In genomic region chr2:91958701-91959457, GRCm38 (mm10) we compare ENCODE assay signal across 8 mouse cellular contexts. TPM values are rescaled to one million over a fixed set of nuclear protein-coding genes. Genes with fewer than 3 reads are reported as not detected.
A peak's percentile ranks its signal among the peaks of the same experiment; 100 is the strongest.
DNase-seq lines count a peak whose midpoint lies in the region; ATAC-seq and TF ChIP-seq lines count a peak whose summit lies in the region.

No protein-coding gene starts in this region.

- no peak for ATAC-seq in neural tube, embryonic 15.5 days (ENCODE audit: low FRiP score)
- peak; percentile 40; the same call in 1 of the 2 replicates for ATAC-seq in common myeloid progenitor, adult 5-6 weeks (replicated peaks; ENCODE audit: low read depth, poor library complexity, severe bottlenecking)
- no peak for ATAC-seq in hindbrain, embryonic 13.5 days (ENCODE audit: low FRiP score)
- ATAC-seq in stomach, embryonic 15.5 days (ENCODE audit: insufficient read depth, low FRiP score, low read depth) = no peak

- H3K9me3 ChIP-seq in neural tube, embryonic 15.5 days (replicated peaks) = no peaks in the 10 kb centered on the region
- no peaks in the 10 kb centered on the region for H3K9me3 ChIP-seq in hindbrain, embryonic 13.5 days
- H3K9me3 ChIP-seq in stomach, embryonic 15.5 days = no peaks in the 10 kb centered on the region

- WGBS in neural tube, embryonic 15.5 days = 49% methylated on average over 10 of the region's 10 CpGs
- 53% methylated on average over 10 of the region's 10 CpGs for WGBS in hindbrain, embryonic 13.5 days
- WGBS in lung, adult 2 months = 48% methylated on average over 10 of the region's 10 CpGs
- 43% methylated on average over 10 of the region's 10 CpGs for WGBS in stomach, embryonic 15.5 days

- H3K4me1 ChIP-seq in neural tube, embryonic 15.5 days = peaks cover 66% of the 10 kb centered on the region
- H3K4me1 ChIP-seq in hindbrain, embryonic 13.5 days (replicated peaks) = peaks cover 72% of the 10 kb centered on the region
- H3K4me1 ChIP-seq in lung, adult 2 months (ENCODE audit: control insufficient read depth, insufficient read depth, low read length) = peaks cover 40% of the 10 kb centered on the region
- H3K4me1 ChIP-seq in stomach, embryonic 15.5 days = peaks cover 65% of the 10 kb centered on the region

- H3K27me3 ChIP-seq in neural tube, embryonic 15.5 days (replicated peaks) = no peaks in the 10 kb centered on the region
- H3K27me3 ChIP-seq in hindbrain, embryonic 13.5 days = no peaks in the 10 kb centered on the region
- no peaks in the 10 kb centered on the region for H3K27me3 ChIP-seq in stomach, embryonic 15.5 days (replicated peaks)

- peak; percentile 62 to 86 for DNase-seq in adrenal gland, adult (ENCODE audit: inconsistent age in 2 of 2, low spot score in 1 of 2)
- no peak for DNase-seq in adrenal gland, adult 8-10 months
- DNase-seq in neural tube, embryonic 10.5 days (ENCODE audit: extremely low spot score, low spot score) = peak; percentile 57
- DNase-seq in lung, adult 2 months = peak; percentile 59

- peak; percentile 78 for TF ChIP-seq CTCF in lung, adult 2 months (IDR thresholded peaks at IDR 0.05; ENCODE audit: insufficient read depth, low read length)

- no peak for TF ChIP-seq POLR2A in lung, adult 2 months (IDR thresholded peaks at IDR 0.05; ENCODE audit: borderline replicate concordance, extremely low read depth, low read depth, low read length)

- H3K9ac ChIP-seq in neural tube, embryonic 15.5 days (replicated peaks) = no peak overlapping the region
- no peak overlapping the region for H3K9ac ChIP-seq in hindbrain, embryonic 13.5 days
- H3K9ac ChIP-seq in stomach, embryonic 15.5 days = no peak overlapping the region

- H3K4me2 ChIP-seq in neural tube, embryonic 15.5 days = no peak overlapping the region
- no peak overlapping the region for H3K4me2 ChIP-seq in hindbrain, embryonic 13.5 days
- no peak overlapping the region for H3K4me2 ChIP-seq in stomach, embryonic 15.5 days

- H3K27ac ChIP-seq in neural tube, embryonic 15.5 days (replicated peaks) = no peak overlapping the region
- peak overlapping the region; percentile 30; the same call in 1 of the 2 replicates for H3K27ac ChIP-seq in hindbrain, embryonic 13.5 days
- 0 out of 2 replicates have a peak overlapping the region, but pooled peaks have one; percentile 18 for H3K27ac ChIP-seq in stomach, embryonic 15.5 days

- no peaks in the 10 kb centered on the region for H3K36me3 ChIP-seq in neural tube, embryonic 15.5 days
- no peaks in the 10 kb centered on the region for H3K36me3 ChIP-seq in hindbrain, embryonic 13.5 days
- no peaks in the 10 kb centered on the region for H3K36me3 ChIP-seq in stomach, embryonic 15.5 days

- no peak overlapping the region for H3K4me3 ChIP-seq in neural tube, embryonic 15.5 days (replicated peaks)
- no peak overlapping the region for H3K4me3 ChIP-seq in hindbrain, embryonic 13.5 days
- H3K4me3 ChIP-seq in lung, adult 2 months (replicated peaks; ENCODE audit: extremely low read depth, low read depth, low read length) = no peak overlapping the region
- no peak overlapping the region for H3K4me3 ChIP-seq in stomach, embryonic 15.5 days (replicated peaks)

RNA-seq across cellular contexts. Expression of gene Gm9821, which starts 13.4 kb away (rescaled TPM):
- not detected for total RNA-seq in adrenal gland, adult 8-10 months (2022)
- 0.24 and 0.57 TPM in 2 replicates for polyA plus RNA-seq in neural tube, embryonic 15.5 days (2015; fragmentation: Nextera tagmentation; extraction: Ambion mirVana)
- 0.49 and 1.5 TPM in 2 replicates for total RNA-seq in common myeloid progenitor, adult 5-6 weeks (2017)
- polyA plus RNA-seq in hindbrain, embryonic 13.5 days (2015; fragmentation: Nextera tagmentation; extraction: Ambion mirVana) = 0.13 and 0.25 TPM in 2 replicates
- polyA plus RNA-seq in lung, adult 2 months (2012; rRNA removed) = not detected in 2 replicates
- 0.66 and 0.71 TPM in 2 replicates for polyA plus RNA-seq in stomach, embryonic 15.5 days (2015; fragmentation: Nextera tagmentation; extraction: Ambion mirVana)

RNA-seq across cellular contexts. Expression of gene Dgkz, which starts 16.8 kb away (rescaled TPM):
- total RNA-seq in adrenal gland, adult 8-10 months (2022) = 10 to 100 TPM; 47.7 to 87.4 (median 66.3) TPM
- polyA plus RNA-seq in neural tube, embryonic 15.5 days (2015; fragmentation: Nextera tagmentation; extraction: Ambion mirVana) = 34.8 and 45.9 TPM in 2 replicates
- total RNA-seq in common myeloid progenitor, adult 5-6 weeks (2017) = 102 and 117 TPM in 2 replicates
- 25.0 and 26.0 TPM in 2 replicates for polyA plus RNA-seq in hindbrain, embryonic 13.5 days (2015; fragmentation: Nextera tagmentation; extraction: Ambion mirVana)
- 252 and 308 TPM in 2 replicates for polyA plus RNA-seq in lung, adult 2 months (2012; rRNA removed)
- 50.9 and 51.1 TPM in 2 replicates for polyA plus RNA-seq in stomach, embryonic 15.5 days (2015; fragmentation: Nextera tagmentation; extraction: Ambion mirVana)

RNA-seq across cellular contexts. Expression of gene Mdk, which starts 26.8 kb away (rescaled TPM):
- 10 to 100 TPM in 2 of 4 experiments, 1 to 10 TPM in 2; 7.7 to 13.1 (median 9.1) TPM for total RNA-seq in adrenal gland, adult 8-10 months (2022)
- polyA plus RNA-seq in neural tube, embryonic 15.5 days (2015; fragmentation: Nextera tagmentation; extraction: Ambion mirVana) = 161 and 243 TPM in 2 replicates
- total RNA-seq in common myeloid progenitor, adult 5-6 weeks (2017) = 0.44 TPM in 1 of 2 replicates, not detected in the other
- polyA plus RNA-seq in hindbrain, embryonic 13.5 days (2015; fragmentation: Nextera tagmentation; extraction: Ambion mirVana) = 313 and 316 TPM in 2 replicates
- polyA plus RNA-seq in lung, adult 2 months (2012; rRNA removed) = 10.0 and 10.1 TPM in 2 replicates
- 587 and 735 TPM in 2 replicates for polyA plus RNA-seq in stomach, embryonic 15.5 days (2015; fragmentation: Nextera tagmentation; extraction: Ambion mirVana)

RNA-seq across cellular contexts. Expression of gene Chrm4, which starts 31.8 kb away (rescaled TPM):
- 1 to 10 TPM; 1.0 to 4.2 (median 2.6) TPM for total RNA-seq in adrenal gland, adult 8-10 months (2022)
- 1.4 and 1.5 TPM in 2 replicates for polyA plus RNA-seq in neural tube, embryonic 15.5 days (2015; fragmentation: Nextera tagmentation; extraction: Ambion mirVana)
- 0.96 TPM in 1 of 2 replicates, not detected in the other for total RNA-seq in common myeloid progenitor, adult 5-6 weeks (2017)
- polyA plus RNA-seq in hindbrain, embryonic 13.5 days (2015; fragmentation: Nextera tagmentation; extraction: Ambion mirVana) = 1.0 and 1.1 TPM in 2 replicates
- polyA plus RNA-seq in lung, adult 2 months (2012; rRNA removed) = 0.10 and 0.13 TPM in 2 replicates
- 0.21 and 0.27 TPM in 2 replicates for polyA plus RNA-seq in stomach, embryonic 15.5 days (2015; fragmentation: Nextera tagmentation; extraction: Ambion mirVana)

Comparison
In these comparisons a context has a peak if more than half of its experiments do, and no peak if none do; other contexts are left out.
1. RNA of gene Mdk, which starts 26.8 kb away (polyA plus RNA-seq): 587 to 735 TPM in stomach, embryonic 15.5 days, 313 to 316 TPM in hindbrain, embryonic 13.5 days and 161 to 243 TPM in neural tube, embryonic 15.5 days; 10.0 to 10.1 TPM in lung, adult 2 months; every median in the first group is over 10 times any median in the second.